Mouse (Mus musculus): Measurements from ENCODE around the gene Sos1. TPM values are rescaled to one million over a fixed set of nuclear protein-coding genes. Genes with fewer than 3 reads are reported as not detected.

The Sos1 gene
- polyA plus RNA-seq, 1 experiment from 2014 or later = 7.9 TPM

Other genes starting within 250 kb of the Sos1 start
- gene Morn2, start 190.2 kb downstream of the Sos1 start, polyA plus RNA-seq (2014; fragmentation: Nextera tagmentation; extraction: Ambion mirVana) = 42.7 and 52.7 TPM in 2 replicates
- gene Dhx57, start 190.0 kb downstream of the Sos1 start, polyA plus RNA-seq (2014; fragmentation: Nextera tagmentation; extraction: Ambion mirVana) = 36.1 and 42.0 TPM in 2 replicates
- 0.66 and 0.88 TPM in 2 replicates for gene Arhgef33, start 173.0 kb downstream of the Sos1 start, polyA plus RNA-seq (2014; fragmentation: Nextera tagmentation; extraction: Ambion mirVana)
- gene Gm10190, start 106.9 kb downstream of the Sos1 start, polyA plus RNA-seq (2014; fragmentation: Nextera tagmentation; extraction: Ambion mirVana) = 1.8 and 2.1 TPM in 2 replicates
- 3.6 and 4.8 TPM in 2 replicates for gene Cdkl4, start 97.4 kb upstream of the Sos1 start, polyA plus RNA-seq (2014; fragmentation: Nextera tagmentation; extraction: Ambion mirVana)
- 29.0 and 30.7 TPM in 2 replicates for gene Map4k3, start 248.0 kb upstream of the Sos1 start, polyA plus RNA-seq (2014; fragmentation: Nextera tagmentation; extraction: Ambion mirVana)